Mouse (Mus musculus): ENCODE data around the gene Iscu. TPM values are rescaled to one million over a fixed set of nuclear protein-coding genes. Genes with fewer than 3 reads are reported as not detected.

Iscu gene
- polyA plus RNA-seq, 1 experiment from 2014 or later, result 101 TPM

DNA sequence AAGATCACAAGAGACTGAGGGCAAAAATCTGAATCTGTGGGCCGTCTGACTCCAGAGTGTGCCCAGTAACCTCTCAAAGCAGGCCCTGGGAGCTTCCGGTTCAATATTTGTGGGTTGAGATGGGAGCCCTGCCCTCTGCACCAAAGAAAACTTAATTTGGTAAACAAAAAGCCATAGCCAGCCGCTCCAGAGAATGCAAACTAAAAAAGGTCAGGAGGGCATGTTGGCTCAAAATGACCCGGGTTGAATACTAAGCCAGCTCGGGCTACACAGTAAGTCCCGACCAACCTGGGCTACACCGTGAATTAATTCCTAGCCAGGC lies 37.6 kb upstream of the Iscu start:
- peaks cover 21% of the 10 kb centered on the region for H3K36me3 ChIP-seq
- H3K27ac ChIP-seq, result peak overlapping the region; percentile 94
- H3K9ac ChIP-seq, result peak overlapping the region; percentile 40; the same call in 1 of the 2 replicates
- WGBS, result 30% methylated on average over 7 of the region's 7 CpGs
- H3K9me3 ChIP-seq (replicated peaks), result no peaks in the 10 kb centered on the region
- no peaks in the 10 kb centered on the region for H3K27me3 ChIP-seq
- peak overlapping the region; percentile 53 for H3K4me3 ChIP-seq
- peaks cover 20% of the 10 kb centered on the region for H3K4me1 ChIP-seq
- H3K4me2 ChIP-seq (replicated peaks), result peak overlapping the region; percentile 67
- no peak for ATAC-seq (ENCODE audit: low FRiP score)

DNA sequence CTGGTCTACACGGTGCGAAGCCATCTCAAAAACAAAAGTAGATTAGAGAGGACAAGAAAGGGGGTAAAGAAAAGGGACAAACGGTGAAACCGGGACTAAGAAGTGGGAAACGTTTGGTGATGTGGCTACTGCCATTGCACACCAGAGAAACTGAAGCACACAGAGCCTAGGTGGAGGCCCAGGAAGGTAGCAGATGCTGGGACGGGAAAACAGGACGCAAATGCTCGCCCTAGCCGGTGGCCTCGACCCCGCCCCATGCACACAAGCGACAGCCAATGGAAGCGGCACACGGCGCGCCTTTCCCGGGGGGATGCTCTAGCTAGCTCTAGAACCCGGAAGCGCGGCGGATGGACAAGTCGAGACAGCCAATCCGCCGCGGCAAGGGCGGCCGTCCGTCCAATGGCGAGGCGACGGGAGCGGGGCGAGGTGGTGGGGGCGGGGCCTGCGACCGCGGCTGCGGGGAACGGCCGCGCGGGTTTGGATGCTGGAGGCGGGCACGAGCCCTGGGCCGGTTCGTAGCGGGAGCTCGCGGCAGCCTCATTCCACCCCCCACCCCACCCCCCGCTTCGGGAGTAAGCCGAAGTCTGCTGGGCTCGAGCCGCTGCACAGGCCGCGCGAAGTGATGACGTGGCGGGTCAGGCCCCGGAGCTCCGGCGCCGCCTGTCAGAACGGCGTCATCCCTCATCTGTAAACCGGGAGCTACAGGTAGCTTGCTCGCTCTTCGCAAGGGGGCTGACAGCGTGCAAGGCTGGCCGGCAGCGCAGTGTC lies 37.0 kb upstream of the Iscu start, which contains the start of gene Ficd:
Gene Ficd (plus strand): TSS at position 459 of the 768 bp plus-strand sequence.
- Histone ChIP-seq H3K4me2 (replicated peaks) (peak within 1 kb of the TSS; percentile 67), H3K36me3 (peaks cover 26% of the 10 kb centered on the region), H3K27me3 (no peaks in the 10 kb centered on the region), H3K9me3 (replicated peaks) (no peaks in the 10 kb centered on the region), H3K9ac (peak within 1 kb of the TSS; percentile 63), H3K4me3 (peak within 1 kb of the TSS; percentile 53), H3K4me1 (peaks cover 19% of the 10 kb centered on the region), H3K27ac (peak within 1 kb of the TSS; percentile 94)
- under 1% methylated on average over 60 of the region's 71 CpGs for whole genome bisulfite sequencing
- ATAC-seq (ENCODE audit: low FRiP score), result peak; percentile 96

DNA sequence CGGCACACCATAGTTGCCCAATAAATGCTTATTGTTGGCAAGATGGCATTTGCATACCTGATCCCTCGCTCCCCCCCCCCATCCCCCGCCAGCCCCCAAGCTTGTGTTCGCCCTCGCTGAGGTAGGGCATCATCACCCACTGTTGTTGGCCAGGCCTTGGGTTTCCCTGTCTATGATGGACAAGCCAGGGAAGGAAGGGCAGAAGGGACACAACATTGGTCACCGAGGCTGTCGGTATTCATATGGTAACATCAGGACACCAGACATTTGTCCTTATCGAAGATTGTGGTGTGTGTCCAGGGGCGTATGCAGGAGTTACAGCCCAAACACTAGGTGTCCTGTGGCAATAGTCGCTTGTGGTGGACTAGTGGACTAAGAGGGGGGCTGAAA lies 36.4 kb upstream of the Iscu start:
- Histone ChIP-seq H3K4me2 (replicated peaks) (peak overlapping the region; percentile 67), H3K4me3 (peak overlapping the region; percentile 53), H3K36me3 (peaks cover 31% of the 10 kb centered on the region), H3K27me3 (no peaks in the 10 kb centered on the region), H3K9ac (peak overlapping the region; percentile 63), H3K9me3 (replicated peaks) (no peaks in the 10 kb centered on the region), H3K27ac (peak overlapping the region; percentile 94), H3K4me1 (peaks cover 15% of the 10 kb centered on the region)
- ATAC-seq (ENCODE audit: low FRiP score), result peak; percentile 7; the same call in 1 of the 2 replicates
- 6% methylated on average over 10 of the region's 10 CpGs for WGBS

DNA sequence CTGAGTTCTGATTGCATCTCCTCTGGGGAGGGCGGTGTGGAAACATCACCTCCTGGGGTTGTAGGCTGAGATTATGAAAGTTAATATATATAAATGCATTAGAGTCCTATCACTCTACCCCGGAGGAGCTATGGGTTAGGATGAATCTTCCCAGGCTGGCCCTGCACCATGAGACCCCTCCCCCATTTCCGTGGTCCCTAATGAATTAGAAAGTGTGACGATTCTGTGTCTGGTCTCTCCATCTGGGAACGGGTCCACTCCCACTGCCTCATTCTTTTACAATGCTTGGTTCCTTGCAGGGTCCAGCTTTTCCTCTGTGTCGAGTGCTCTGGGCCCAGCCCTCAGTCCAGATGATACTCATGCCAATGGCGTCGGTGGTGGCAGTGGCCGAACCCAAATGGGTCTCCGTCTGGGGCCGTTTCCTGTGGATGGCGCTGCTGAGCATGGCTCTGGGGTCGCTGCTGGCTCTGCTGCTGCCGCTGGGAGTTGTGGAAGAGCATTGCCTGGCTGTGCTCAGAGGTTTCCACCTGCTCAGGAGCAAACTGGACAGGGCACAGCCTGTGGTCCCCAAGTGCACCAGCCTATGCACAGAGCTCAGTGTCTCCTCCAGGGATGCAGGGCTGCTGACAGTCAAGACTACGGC lies 35.9 kb upstream of the Iscu start:
- 38% methylated on average over 15 of the region's 15 CpGs for WGBS
- Histone ChIP-seq H3K9ac (peak overlapping the region; percentile 63), H3K4me2 (replicated peaks) (peak overlapping the region; percentile 67), H3K36me3 (peaks cover 36% of the 10 kb centered on the region), H3K27me3 (no peaks in the 10 kb centered on the region), H3K4me1 (peaks cover 15% of the 10 kb centered on the region), H3K4me3 (peak overlapping the region; percentile 53), H3K27ac (peak overlapping the region; percentile 94), H3K9me3 (replicated peaks) (no peaks in the 10 kb centered on the region)
- no peak for ATAC-seq (ENCODE audit: low FRiP score)

GRCm38 (mm10) chr5:113737607-113738237 lies 34.8 kb upstream of the Iscu start:
- H3K4me2 ChIP-seq (replicated peaks), result no peak overlapping the region
- H3K9ac ChIP-seq, result no peak overlapping the region
- H3K36me3 ChIP-seq, result peaks cover 47% of the 10 kb centered on the region
- no peaks in the 10 kb centered on the region for H3K27me3 ChIP-seq
- H3K9me3 ChIP-seq (replicated peaks), result no peaks in the 10 kb centered on the region
- no peak for ATAC-seq (ENCODE audit: low FRiP score)
- H3K4me1 ChIP-seq, result peaks cover 15% of the 10 kb centered on the region
- no peak overlapping the region for H3K27ac ChIP-seq
- H3K4me3 ChIP-seq, result no peak overlapping the region
- WGBS, result 92% methylated on average over 11 of the region's 11 CpGs

- no peak overlapping the region for H3K27ac ChIP-seq
- ATAC-seq (ENCODE audit: low FRiP score), result no peak
- 91% methylated on average over 5 of the region's 5 CpGs for WGBS
Observed at GRCm38 (mm10) chr5:113747629-113748028, 24.9 kb upstream of the Iscu start.

GRCm38 (mm10) chr5:113748556-113749331 lies 23.8 kb upstream of the Iscu start:
- Histone ChIP-seq H3K4me1 (no peaks in the 10 kb centered on the region), H3K4me3 (no peak overlapping the region), H3K27ac (no peak overlapping the region), H3K36me3 (peaks cover 99% of the 10 kb centered on the region), H3K9me3 (replicated peaks) (0 out of 2 replicates have a peak, but pooled peaks cover 4% of the 10 kb centered on the region), H3K4me2 (replicated peaks) (no peak overlapping the region), H3K27me3 (no peaks in the 10 kb centered on the region), H3K9ac (no peak overlapping the region)
- ATAC-seq (ENCODE audit: low FRiP score), result no peak
- 93% methylated on average over 13 of the region's 13 CpGs for WGBS

More at GRCm38 (mm10) chr5:113747629-113748028, 24.9 kb upstream of the Iscu start:
- Histone ChIP-seq H3K27me3 (no peaks in the 10 kb centered on the region), H3K36me3 (peaks cover 99% of the 10 kb centered on the region), H3K4me1 (no peaks in the 10 kb centered on the region), H3K9me3 (replicated peaks) (0 out of 2 replicates have a peak, but pooled peaks cover 4% of the 10 kb centered on the region), H3K4me3 (no peak overlapping the region), H3K9ac (no peak overlapping the region), H3K4me2 (replicated peaks) (no peak overlapping the region)

GRCm38 (mm10) chr5:113751521-113752157 lies 20.9 kb upstream of the Iscu start:
- 91% methylated on average over 9 of the region's 9 CpGs for WGBS
- peaks cover 99% of the 10 kb centered on the region for H3K36me3 ChIP-seq
- H3K9ac ChIP-seq, result no peak overlapping the region
- H3K27ac ChIP-seq, result no peak overlapping the region
- ATAC-seq (ENCODE audit: low FRiP score), result no peak
- no peaks in the 10 kb centered on the region for H3K27me3 ChIP-seq
- no peak overlapping the region for H3K4me3 ChIP-seq
- no peaks in the 10 kb centered on the region for H3K4me1 ChIP-seq
- H3K9me3 ChIP-seq (replicated peaks), result no peaks in the 10 kb centered on the region
- no peak overlapping the region for H3K4me2 ChIP-seq (replicated peaks)

DNA sequence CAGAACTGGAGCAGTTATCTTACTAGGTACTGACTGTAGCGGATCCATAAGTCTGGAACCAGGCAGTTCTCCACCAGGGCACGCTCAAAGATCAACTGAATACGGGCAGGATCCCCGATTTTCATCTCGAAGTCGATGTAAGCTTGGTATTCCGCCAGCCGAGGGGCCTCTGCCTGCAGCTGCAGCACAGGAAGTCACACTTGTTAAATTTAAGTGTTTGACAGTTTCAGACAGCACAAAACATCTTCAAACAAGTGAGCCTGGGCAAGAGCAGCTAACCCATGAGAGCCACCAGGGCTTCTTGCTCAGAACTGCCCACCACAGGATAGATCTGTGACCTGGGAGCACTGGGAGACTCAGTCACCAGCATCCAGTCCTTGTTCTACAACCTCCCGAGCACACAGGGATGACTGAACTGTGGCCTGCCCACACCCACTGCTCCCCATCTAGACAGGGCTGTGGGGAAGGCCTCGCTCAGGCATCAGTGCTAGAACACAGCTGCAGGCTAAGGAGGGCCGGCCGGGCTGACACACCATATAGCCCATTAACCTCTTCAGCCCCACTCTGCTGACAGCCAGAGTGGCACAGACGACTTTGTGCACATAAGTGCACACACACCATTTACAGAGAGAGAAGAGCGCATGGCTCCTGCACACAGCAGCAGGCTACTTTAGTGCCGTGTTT lies 17.1 kb upstream of the Iscu start:
- 91% methylated on average over 15 of the region's 15 CpGs for WGBS

DNA sequence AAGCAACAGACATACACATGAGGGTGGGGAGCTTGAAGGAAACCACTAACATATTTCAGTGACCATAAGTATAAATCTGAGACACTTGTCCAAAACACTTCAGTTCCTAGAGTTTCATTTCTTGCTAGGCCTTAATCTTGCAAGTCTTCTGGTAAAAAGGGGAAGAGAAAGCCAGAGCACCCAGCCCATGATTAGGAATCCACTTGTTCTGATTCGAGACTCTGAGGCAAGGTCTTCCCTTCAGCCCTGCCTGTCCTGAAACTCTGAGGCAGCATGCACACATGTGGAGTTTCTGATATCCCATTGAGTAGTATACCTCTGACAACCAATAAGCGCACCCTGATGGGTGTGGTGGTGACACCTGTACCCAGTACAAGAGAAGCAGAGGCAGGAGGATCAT lies 11.0 kb upstream of the Iscu start:
- H3K27me3 ChIP-seq, result no peaks in the 10 kb centered on the region
- 93% methylated on average over 2 of the region's 2 CpGs for WGBS
- no peaks in the 10 kb centered on the region for H3K4me1 ChIP-seq
- ATAC-seq (ENCODE audit: low FRiP score), result no peak
- H3K36me3 ChIP-seq, result peaks cover 88% of the 10 kb centered on the region
- no peaks in the 10 kb centered on the region for H3K9me3 ChIP-seq (replicated peaks)
- H3K27ac ChIP-seq, result no peak overlapping the region
- no peak overlapping the region for H3K4me3 ChIP-seq
- no peak overlapping the region for H3K4me2 ChIP-seq (replicated peaks)
- H3K9ac ChIP-seq, result no peak overlapping the region

More for the DNA sequence above, 17.1 kb upstream of the Iscu start:
- H3K9me3 ChIP-seq (replicated peaks), result no peaks in the 10 kb centered on the region
- no peak overlapping the region for H3K9ac ChIP-seq
- H3K27me3 ChIP-seq, result no peaks in the 10 kb centered on the region
- peaks cover 100% of the 10 kb centered on the region for H3K36me3 ChIP-seq
- ATAC-seq (ENCODE audit: low FRiP score), result no peak
- no peak overlapping the region for H3K4me2 ChIP-seq (replicated peaks)
- H3K27ac ChIP-seq, result no peak overlapping the region
- no peaks in the 10 kb centered on the region for H3K4me1 ChIP-seq
- H3K4me3 ChIP-seq, result no peak overlapping the region

GRCm38 (mm10) chr5:113764426-113764825 lies 8.1 kb upstream of the Iscu start:
- H3K4me1 ChIP-seq, result peaks cover 4% of the 10 kb centered on the region
- no peak for ATAC-seq (ENCODE audit: low FRiP score)
- no peak overlapping the region for H3K9ac ChIP-seq
- no peaks in the 10 kb centered on the region for H3K27me3 ChIP-seq
- H3K36me3 ChIP-seq, result peaks cover 88% of the 10 kb centered on the region
- no peak overlapping the region for H3K4me2 ChIP-seq (replicated peaks)
- H3K27ac ChIP-seq, result no peak overlapping the region
- H3K4me3 ChIP-seq, result no peak overlapping the region
- 94% methylated on average over 7 of the region's 7 CpGs for WGBS
- no peaks in the 10 kb centered on the region for H3K9me3 ChIP-seq (replicated peaks)
